Mouse (Mus musculus): ENCODE measurements around the gene Phactr1. TPM values are rescaled to one million over a fixed set of nuclear protein-coding genes. Genes with fewer than 3 reads are reported as not detected.

Phactr1 gene
- polyA plus RNA-seq, 1 experiment from 2014 or later = 0.39 TPM

DNA sequence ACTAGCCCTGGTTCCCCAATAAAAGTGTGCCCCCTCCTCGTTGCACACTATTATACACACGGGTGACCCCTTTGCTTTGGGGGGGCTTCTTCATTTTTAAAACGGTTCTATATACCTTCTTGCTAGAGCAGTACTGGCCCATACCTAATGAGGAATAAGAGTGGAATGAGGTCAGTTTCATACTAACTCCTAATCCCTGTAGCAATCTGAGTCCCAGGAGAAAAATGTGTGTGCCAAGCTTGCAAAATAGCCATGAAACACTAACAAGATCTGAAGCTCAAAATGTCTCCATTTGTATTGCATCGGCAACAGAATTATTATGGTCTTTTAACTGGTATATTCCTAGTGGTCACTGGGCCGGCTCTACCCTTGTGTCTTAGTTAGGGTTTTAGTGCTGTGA lies 207.3 kb downstream of the Phactr1 start:
- Histone ChIP-seq H3K4me1 (no peaks in the 10 kb centered on the region), H3K9ac (no peak overlapping the region), H3K27ac (no peak overlapping the region), H3K4me2 (no peak overlapping the region), H3K27me3 (replicated peaks) (no peaks in the 10 kb centered on the region), H3K4me3 (no peak overlapping the region), H3K36me3 (no peaks in the 10 kb centered on the region), H3K9me3 (replicated peaks) (no peaks in the 10 kb centered on the region)
- ATAC-seq = no peak
- 64% methylated on average over 5 of the region's 5 CpGs for WGBS (ENCODE audit: insufficient replicate concordance)

DNA sequence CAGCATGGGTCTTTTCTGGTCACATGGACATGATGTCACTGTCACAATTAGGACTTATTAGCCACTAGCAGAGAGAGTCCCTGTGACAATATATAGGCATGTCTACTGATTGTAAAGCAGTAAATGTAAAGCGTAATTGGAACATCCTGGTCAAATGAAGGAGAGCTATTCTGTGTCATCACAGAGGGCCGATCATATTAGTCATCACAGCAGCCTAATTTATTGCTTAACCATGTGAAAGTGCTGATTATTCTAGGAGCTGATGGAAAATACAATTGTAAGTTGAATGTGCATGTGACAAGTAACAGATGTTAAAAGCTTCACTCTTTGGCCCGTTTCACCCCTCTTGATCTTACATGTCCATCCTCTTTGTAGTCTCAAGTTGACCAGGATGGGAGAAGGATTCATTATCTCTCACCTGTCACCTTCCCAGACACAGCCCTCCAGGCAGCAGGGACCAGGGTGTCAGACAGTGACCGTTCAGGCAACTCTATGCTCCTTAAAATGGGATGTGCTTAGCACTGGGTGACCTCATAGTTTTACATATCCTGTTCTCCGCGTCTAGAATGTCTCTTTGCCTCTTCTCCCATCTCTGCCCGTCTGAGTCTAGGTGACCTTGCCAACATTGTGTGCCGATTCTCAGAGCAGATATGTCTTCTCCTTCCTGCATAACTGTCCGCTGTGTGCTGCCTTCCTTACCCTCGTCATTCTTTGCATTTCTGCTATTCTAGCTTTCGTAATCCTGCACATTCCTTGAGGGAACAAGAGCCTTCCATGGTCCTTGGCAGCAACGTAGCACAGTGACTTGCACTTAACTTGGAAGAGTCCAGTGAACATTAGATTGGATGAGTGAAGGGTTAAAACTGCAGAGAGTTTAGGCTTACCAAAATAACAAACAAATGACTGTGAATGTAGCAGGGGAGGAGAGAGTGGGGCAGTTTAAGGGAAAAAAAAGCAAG lies 209.4 kb downstream of the Phactr1 start:
- 56% methylated on average over 12 of the region's 12 CpGs for WGBS (ENCODE audit: insufficient replicate concordance)
- ATAC-seq = no peak
- H3K9ac ChIP-seq = no peak overlapping the region
- no peaks in the 10 kb centered on the region for H3K4me1 ChIP-seq
- H3K4me3 ChIP-seq = no peak overlapping the region
- H3K4me2 ChIP-seq = no peak overlapping the region
- H3K36me3 ChIP-seq = no peaks in the 10 kb centered on the region
- no peaks in the 10 kb centered on the region for H3K27me3 ChIP-seq (replicated peaks)
- no peaks in the 10 kb centered on the region for H3K9me3 ChIP-seq (replicated peaks)
- H3K27ac ChIP-seq = no peak overlapping the region

- no peaks in the 10 kb centered on the region for H3K9me3 ChIP-seq (replicated peaks)
- no peak overlapping the region for H3K9ac ChIP-seq
- no peaks in the 10 kb centered on the region for H3K36me3 ChIP-seq
- H3K4me2 ChIP-seq = no peak overlapping the region
- H3K27ac ChIP-seq = no peak overlapping the region
- H3K4me1 ChIP-seq = no peaks in the 10 kb centered on the region
- H3K27me3 ChIP-seq (replicated peaks) = no peaks in the 10 kb centered on the region
- 65% methylated on average over 5 of the region's 5 CpGs for WGBS (ENCODE audit: insufficient replicate concordance)
- no peak for ATAC-seq
- H3K4me3 ChIP-seq = no peak overlapping the region
Measured at GRCm38 (mm10) chr13:42890651-42891050, 210.2 kb downstream of the Phactr1 start.

GRCm38 (mm10) chr13:42894016-42894415 lies 213.6 kb downstream of the Phactr1 start:
- Histone ChIP-seq H3K4me2 (no peak overlapping the region), H3K9me3 (replicated peaks) (no peaks in the 10 kb centered on the region), H3K27ac (no peak overlapping the region), H3K4me3 (no peak overlapping the region), H3K9ac (no peak overlapping the region), H3K36me3 (no peaks in the 10 kb centered on the region), H3K27me3 (replicated peaks) (no peaks in the 10 kb centered on the region), H3K4me1 (no peaks in the 10 kb centered on the region)
- no peak for ATAC-seq
- WGBS (ENCODE audit: insufficient replicate concordance) = 77% methylated on average over 10 of the region's 10 CpGs

GRCm38 (mm10) chr13:42894598-42894997 lies 214.2 kb downstream of the Phactr1 start:
- no peaks in the 10 kb centered on the region for H3K9me3 ChIP-seq (replicated peaks)
- 84% methylated on average over 12 of the region's 12 CpGs for WGBS (ENCODE audit: insufficient replicate concordance)
- H3K9ac ChIP-seq = no peak overlapping the region
- H3K4me1 ChIP-seq = no peaks in the 10 kb centered on the region
- no peaks in the 10 kb centered on the region for H3K36me3 ChIP-seq
- H3K4me3 ChIP-seq = no peak overlapping the region
- no peak overlapping the region for H3K27ac ChIP-seq
- H3K4me2 ChIP-seq = no peak overlapping the region
- H3K27me3 ChIP-seq (replicated peaks) = no peaks in the 10 kb centered on the region
- ATAC-seq = no peak

GRCm38 (mm10) chr13:42895980-42896379 lies 215.6 kb downstream of the Phactr1 start:
- no peak overlapping the region for H3K4me2 ChIP-seq
- H3K9me3 ChIP-seq (replicated peaks) = no peaks in the 10 kb centered on the region
- no peaks in the 10 kb centered on the region for H3K27me3 ChIP-seq (replicated peaks)
- ATAC-seq = no peak
- H3K27ac ChIP-seq = no peak overlapping the region
- H3K4me1 ChIP-seq = no peaks in the 10 kb centered on the region
- WGBS (ENCODE audit: insufficient replicate concordance) = 79% methylated on average over 3 of the region's 3 CpGs
- no peak overlapping the region for H3K9ac ChIP-seq
- no peak overlapping the region for H3K4me3 ChIP-seq
- no peaks in the 10 kb centered on the region for H3K36me3 ChIP-seq

- Histone ChIP-seq H3K9ac (no peak overlapping the region), H3K27me3 (replicated peaks) (no peaks in the 10 kb centered on the region), H3K4me2 (no peak overlapping the region), H3K9me3 (replicated peaks) (no peaks in the 10 kb centered on the region), H3K4me1 (no peaks in the 10 kb centered on the region), H3K4me3 (no peak overlapping the region), H3K27ac (no peak overlapping the region), H3K36me3 (no peaks in the 10 kb centered on the region)
- WGBS (ENCODE audit: insufficient replicate concordance) = 48% methylated on average over 3 of the region's 3 CpGs
- ATAC-seq = no peak
Measured at GRCm38 (mm10) chr13:42899611-42900010, 219.2 kb downstream of the Phactr1 start.

DNA sequence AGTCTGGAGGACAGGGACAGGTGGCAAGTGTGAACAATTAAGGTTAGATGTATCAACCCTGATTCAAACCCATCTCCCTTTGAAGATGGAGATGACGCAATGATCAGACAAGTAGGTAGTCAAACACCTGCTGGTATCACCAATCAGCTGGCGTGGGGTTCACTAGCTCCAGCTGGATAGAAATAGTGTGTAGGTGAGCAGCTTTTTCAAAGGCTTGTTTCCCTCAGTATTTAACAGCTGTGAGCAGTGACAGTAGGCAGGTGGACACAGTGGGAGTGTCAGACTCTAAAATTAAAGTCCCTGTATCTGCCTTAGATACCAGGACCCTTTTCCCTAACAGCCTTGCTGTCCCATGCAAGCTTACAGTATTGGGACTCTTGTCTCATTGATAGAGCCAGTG lies 221.4 kb downstream of the Phactr1 start:
- H3K4me1 ChIP-seq = no peaks in the 10 kb centered on the region
- no peak overlapping the region for H3K4me2 ChIP-seq
- no peak overlapping the region for H3K4me3 ChIP-seq
- no peaks in the 10 kb centered on the region for H3K36me3 ChIP-seq
- 58% methylated on average over 2 of the region's 2 CpGs for WGBS (ENCODE audit: insufficient replicate concordance)
- H3K27me3 ChIP-seq (replicated peaks) = no peaks in the 10 kb centered on the region
- H3K27ac ChIP-seq = no peak overlapping the region
- no peak for ATAC-seq
- H3K9ac ChIP-seq = no peak overlapping the region
- H3K9me3 ChIP-seq (replicated peaks) = no peaks in the 10 kb centered on the region

DNA sequence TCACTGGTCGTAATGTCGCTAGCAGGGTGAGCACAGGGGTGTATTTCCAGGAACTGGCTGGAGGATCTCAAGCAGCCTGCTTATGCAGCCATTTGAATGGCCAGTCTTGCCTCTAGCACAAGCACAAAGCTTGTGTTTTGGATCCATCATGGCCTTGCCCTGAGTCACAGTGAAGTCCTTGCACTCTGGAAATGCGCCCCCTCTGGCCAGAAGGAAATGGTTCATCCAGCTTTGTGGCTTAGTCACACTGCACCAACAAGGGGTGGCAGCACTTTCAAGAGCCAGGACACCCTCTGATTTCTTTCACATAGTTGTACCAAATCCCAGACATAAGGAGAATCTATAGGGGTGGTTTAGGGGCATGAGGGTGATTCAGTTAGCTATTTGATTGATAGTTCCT lies 222.4 kb downstream of the Phactr1 start:
- no peak for ATAC-seq
- Histone ChIP-seq H3K27me3 (replicated peaks) (no peaks in the 10 kb centered on the region), H3K9me3 (replicated peaks) (no peaks in the 10 kb centered on the region), H3K4me3 (no peak overlapping the region), H3K27ac (no peak overlapping the region), H3K36me3 (no peaks in the 10 kb centered on the region), H3K4me2 (no peak overlapping the region), H3K9ac (no peak overlapping the region), H3K4me1 (no peaks in the 10 kb centered on the region)
- 62% methylated on average over 3 of the region's 3 CpGs for WGBS (ENCODE audit: insufficient replicate concordance)

GRCm38 (mm10) chr13:42905818-42906217 lies 225.4 kb downstream of the Phactr1 start:
- Histone ChIP-seq H3K4me1 (no peaks in the 10 kb centered on the region), H3K4me3 (no peak overlapping the region), H3K9me3 (replicated peaks) (no peaks in the 10 kb centered on the region), H3K4me2 (no peak overlapping the region), H3K27me3 (replicated peaks) (no peaks in the 10 kb centered on the region), H3K9ac (no peak overlapping the region), H3K36me3 (no peaks in the 10 kb centered on the region), H3K27ac (no peak overlapping the region)
- ATAC-seq = no peak
- 32% methylated on average over 4 of the region's 4 CpGs for WGBS (ENCODE audit: insufficient replicate concordance)

GRCm38 (mm10) chr13:42906990-42907389 lies 226.6 kb downstream of the Phactr1 start:
- Histone ChIP-seq H3K36me3 (no peaks in the 10 kb centered on the region), H3K4me3 (no peak overlapping the region), H3K9me3 (replicated peaks) (no peaks in the 10 kb centered on the region), H3K27ac (no peak overlapping the region), H3K4me2 (no peak overlapping the region), H3K4me1 (no peaks in the 10 kb centered on the region), H3K27me3 (replicated peaks) (no peaks in the 10 kb centered on the region), H3K9ac (no peak overlapping the region)
- ATAC-seq = no peak
- 68% methylated on average over 12 of the region's 12 CpGs for WGBS (ENCODE audit: insufficient replicate concordance)

DNA sequence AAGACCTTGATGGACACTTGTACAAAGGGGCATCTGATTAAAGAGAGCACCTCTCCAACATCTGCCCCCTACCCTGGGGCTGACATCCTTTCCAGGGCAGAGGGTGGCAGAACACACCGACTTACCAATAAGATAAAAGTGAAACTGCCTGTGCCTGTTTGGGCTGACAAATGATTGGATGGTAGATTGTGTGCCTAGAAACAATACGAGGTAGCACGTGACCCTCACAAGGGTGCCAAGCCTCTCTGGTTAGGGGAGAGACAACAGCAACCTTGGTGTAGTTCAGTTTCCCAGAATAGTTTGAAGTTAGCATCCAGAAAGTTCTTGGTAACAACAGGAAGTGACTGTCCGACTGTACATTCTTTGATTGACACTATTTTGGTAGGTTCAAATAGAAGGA lies 234.7 kb downstream of the Phactr1 start:
- no peak overlapping the region for H3K9ac ChIP-seq
- no peak overlapping the region for H3K4me3 ChIP-seq
- H3K27me3 ChIP-seq (replicated peaks) = peaks cover 43% of the 10 kb centered on the region
- peaks cover 9% of the 10 kb centered on the region; the same call in 1 of the 2 replicates for H3K4me1 ChIP-seq
- H3K27ac ChIP-seq = no peak overlapping the region
- no peaks in the 10 kb centered on the region for H3K36me3 ChIP-seq
- ATAC-seq = no peak
- H3K9me3 ChIP-seq (replicated peaks) = no peaks in the 10 kb centered on the region
- no peak overlapping the region for H3K4me2 ChIP-seq
- WGBS (ENCODE audit: insufficient replicate concordance) = 39% methylated on average over 4 of the region's 4 CpGs

All from liver, embryonic 12.5 days (tissue).